Mouse (Mus musculus): ENCODE results near the gene Tmem86a.

The Tmem86a gene

GRCm38 (mm10) chr7:47050366-47050765 lies at the start of gene Tmem86a:
Tmem86a (plus strand) TSS chr7:47050601.
- peak; percentile 100 for DNase-seq

DNA sequence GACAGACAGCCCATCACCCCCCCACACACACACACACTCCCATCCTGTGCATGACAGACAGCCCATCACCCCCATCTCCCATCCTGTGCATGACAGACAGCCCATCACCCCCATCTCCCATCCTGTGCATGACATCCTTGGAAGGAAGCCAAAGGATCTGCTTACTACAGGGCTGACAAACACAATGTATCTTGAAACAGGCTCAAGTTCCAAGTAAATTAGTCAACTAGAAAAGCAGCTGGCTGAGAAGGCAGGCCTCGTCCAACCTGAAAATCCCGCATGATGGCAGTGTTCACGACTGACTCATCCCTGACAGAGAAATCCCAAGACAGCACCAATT lies 49.8 kb upstream of the Tmem86a start:
- peak; percentile 94 for DNase-seq

GRCm38 (mm10) chr7:47001125-47001899 lies 49.1 kb upstream of the Tmem86a start:
- no peak for DNase-seq

- peak; percentile 85 for DNase-seq
Observed at GRCm38 (mm10) chr7:47001900-47002275, 48.5 kb upstream of the Tmem86a start.

DNA sequence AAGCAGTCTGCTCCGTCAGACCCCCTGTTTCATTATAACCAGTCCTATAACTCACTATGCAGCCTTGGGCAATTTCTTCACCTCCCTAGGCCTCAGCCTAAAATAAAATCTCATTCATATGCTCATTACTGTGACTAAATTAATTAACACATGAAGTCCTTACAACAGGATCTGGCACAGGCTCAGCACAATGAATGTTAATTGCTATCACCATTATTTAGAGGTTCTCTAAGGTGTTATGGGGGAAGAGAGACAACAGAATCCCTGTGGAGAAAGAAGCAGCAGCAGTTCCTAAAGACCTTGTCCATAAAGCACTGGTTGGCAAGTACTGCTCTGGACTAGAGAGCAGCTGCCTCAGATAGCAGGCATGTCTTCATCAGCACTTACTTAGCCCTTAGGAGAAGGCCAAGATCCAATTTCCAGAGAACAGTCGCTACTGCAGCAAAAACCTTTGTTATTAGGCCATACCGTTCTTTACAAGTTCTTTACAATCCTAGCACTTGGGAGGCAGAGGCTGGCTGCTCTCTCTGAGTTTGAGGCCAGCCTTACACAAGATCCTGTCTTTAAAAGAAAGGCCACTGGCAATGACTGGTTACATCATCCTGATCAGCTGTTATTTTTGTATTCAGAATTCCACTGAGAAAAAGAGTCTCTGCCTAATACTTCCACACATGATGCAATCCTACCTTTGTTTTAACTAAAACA lies 46.8 kb upstream of the Tmem86a start:
- peak; percentile 83 for DNase-seq

DNA sequence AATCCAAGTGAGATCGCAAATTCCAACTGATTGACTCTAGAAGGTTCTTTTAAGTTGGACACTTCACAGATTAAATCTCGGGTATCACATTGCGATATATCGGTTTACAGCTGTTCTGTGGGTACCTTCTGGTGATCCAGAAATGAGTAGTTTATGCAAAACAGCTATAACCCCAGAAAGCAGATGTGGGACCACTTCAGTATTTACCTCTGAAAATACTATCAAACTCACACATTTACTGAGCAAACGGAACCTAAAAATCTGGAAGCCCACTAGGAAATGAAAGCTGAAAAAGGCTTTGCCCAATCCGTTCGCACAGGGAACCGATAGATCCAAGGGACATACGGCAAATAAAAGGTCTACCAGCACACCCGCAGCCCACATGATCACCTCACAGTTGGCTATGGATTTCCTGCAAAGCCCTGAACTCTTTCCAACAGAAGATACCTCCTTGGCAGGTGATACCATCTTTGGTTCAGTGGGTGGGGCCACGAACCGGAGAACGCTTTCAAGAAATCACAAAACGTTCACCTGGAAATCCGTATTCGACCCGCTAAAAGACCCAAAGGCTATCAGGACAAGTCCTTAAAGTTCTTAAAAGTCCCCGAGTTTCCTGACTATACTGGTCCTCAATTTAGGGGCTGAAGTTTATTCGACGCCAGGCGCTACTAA lies 43.2 kb upstream of the Tmem86a start:
- peak; percentile 91 for DNase-seq

DNA sequence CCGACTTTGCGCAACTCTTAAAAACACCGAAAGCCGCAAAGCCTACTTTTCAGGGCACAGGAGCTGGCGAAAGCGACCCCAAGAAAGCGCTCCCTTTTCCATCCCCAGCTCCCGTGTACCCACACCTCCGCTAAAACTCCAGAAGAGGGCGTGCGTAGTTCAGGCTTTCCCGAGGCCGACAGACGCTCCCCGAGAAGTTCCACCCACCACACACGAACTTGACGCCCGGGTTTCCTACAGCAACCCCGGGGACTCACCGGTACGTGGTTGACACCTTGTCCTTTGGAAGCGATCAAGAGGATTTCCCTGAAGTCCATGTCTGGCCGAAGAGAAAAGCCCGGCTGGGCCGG lies 42.6 kb upstream of the Tmem86a start:
- DNase-seq = no peak

DNA sequence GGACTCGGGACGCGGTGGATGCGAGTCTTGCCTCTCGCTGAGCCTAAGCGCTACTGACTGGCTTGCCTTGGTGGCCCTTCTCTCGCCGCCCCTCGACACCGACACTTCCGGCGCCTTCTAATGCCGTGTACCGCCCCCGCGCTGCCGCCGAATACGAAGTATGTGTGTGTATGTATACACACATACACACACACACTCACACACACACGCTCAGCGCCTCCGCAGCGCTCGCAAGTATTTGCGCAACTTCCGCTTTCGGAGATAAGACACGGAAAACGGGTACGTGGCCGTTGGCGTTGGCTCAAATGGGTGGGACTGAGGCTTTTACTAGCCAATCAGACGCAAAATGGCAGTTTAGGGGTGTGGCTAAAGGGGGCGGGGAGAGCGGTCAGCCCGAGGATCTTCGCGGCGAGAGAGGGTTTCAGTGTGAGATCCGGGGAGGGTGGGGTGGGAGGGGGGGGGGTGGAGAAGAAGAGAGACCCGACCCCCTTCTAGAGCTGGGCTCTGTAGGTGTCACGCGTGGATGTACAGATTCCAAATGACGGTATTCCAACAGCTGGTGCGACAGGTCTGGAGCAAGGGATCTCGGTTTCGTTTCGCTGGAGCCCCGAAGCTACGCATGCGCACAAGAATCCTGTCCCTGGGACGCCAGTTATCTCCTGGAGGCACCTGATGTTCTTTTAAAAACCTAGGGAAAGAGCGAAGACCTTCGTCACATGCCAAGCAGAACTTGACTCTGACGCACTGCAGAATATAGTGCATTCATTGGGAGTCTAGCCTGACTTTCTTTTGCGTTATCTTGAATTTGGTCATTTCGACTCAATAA lies 42.0 kb upstream of the Tmem86a start, which contains the start of gene Spty2d1:
TSS of gene Spty2d1 (minus strand) at position 244 of the 826 bp plus-strand sequence.
- DNase-seq = peak; percentile 100

GRCm38 (mm10) chr7:47013131-47013767 lies 37.2 kb upstream of the Tmem86a start:
- peak; percentile 70 for DNase-seq

GRCm38 (mm10) chr7:47014564-47015389 lies 35.6 kb upstream of the Tmem86a start:
- DNase-seq = peak; percentile 96

DNA sequence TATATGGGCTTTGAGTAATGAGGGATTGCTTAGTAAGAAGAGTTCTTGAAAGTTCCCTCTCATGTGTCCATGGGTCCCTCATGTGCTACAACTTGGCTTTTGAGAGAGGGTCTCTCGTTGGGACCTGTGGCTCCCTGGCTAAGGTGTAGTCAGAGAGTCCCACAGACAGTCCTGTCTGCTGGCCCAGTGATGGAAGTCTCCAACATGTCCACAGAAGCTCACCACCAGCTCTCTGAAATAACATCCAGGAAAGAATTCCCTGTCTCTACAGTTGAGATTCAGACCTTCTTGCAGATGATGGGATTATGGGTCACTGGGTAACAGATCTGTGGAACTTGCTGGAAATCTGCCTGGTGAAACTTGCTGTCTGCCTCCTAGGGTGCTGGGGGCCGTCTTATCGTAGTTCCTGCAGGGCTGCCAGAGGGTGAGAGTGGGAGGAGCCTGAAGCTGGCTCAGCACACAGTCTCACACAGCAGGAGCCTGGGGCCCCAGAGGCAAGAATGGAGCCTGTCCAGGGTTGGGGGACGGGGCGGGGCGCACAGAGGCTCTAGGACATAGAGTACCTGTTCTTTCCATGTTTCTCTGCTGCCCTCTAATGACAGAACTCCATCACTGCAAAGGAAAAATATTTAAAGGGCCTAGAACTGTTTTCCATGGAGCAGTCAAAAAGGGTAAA lies 34.9 kb upstream of the Tmem86a start:
- peak; percentile 99 for DNase-seq

- DNase-seq = peak; percentile 64
Observed at GRCm38 (mm10) chr7:47016602-47017001, 33.8 kb upstream of the Tmem86a start.

GRCm38 (mm10) chr7:47017146-47017545 lies 33.3 kb upstream of the Tmem86a start:
- DNase-seq = peak; percentile 74

DNA sequence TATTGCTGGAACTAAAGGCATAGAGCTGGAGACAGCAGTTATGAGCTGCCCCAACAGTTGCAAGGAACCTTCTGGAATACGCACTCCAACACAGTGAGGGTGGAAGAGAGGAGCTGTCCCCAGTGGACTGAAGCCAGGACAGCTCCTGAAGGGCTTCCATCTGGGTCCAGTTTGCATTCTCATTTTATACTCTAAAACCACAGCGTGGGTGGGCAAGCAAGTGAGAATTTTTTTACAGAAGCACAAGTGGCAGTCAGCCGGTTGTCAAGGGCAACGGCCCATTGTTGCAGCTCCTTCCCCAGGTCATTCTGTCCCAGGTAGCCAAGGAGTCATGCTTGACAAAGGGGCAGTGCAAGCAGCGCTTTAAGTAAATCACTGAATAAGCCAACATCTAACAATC lies 30.8 kb upstream of the Tmem86a start:
- DNase-seq = peak; percentile 87

DNA sequence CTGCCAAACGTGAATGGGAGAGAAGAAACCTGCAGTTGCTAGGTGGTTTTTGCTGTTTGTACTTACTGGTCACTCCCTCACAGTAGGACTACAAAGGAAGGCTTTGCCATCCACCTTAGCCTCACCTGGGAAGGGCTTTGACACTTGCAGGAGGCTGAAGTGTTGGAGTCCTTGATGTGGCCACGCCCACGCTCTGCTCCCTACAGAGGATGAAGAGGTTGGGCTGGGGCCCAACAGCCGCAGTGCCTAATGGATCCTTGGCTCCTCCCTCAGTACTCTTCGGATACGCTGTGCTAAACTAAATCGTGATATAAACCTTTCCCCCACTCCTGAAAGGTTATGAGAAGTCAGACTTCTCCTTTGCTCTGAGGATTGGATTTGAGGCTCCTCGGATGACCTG lies 29.4 kb upstream of the Tmem86a start:
- DNase-seq = peak; percentile 80

DNA sequence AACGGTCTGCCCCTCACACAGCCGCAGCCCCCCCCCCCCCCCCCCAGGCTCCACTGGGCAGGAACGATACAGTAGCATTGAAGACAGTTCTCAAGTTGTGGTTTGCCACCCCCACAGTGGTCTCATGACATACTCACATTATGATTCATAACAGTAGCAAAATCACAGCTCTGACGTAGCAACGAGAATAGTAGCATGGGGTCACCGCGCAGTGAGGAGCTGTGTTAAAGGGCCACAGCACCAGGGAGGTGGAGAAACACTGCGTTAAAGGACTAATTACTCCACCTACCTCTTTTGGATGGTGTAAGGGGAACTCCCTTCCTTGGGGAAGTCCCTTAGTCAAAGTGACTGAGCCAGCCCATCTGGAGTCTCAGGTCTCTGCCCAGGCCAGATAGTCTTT lies 27.9 kb upstream of the Tmem86a start:
- peak; percentile 92 for DNase-seq

- DNase-seq = peak; percentile 95
Observed at GRCm38 (mm10) chr7:47023530-47023929, 26.9 kb upstream of the Tmem86a start.

DNA sequence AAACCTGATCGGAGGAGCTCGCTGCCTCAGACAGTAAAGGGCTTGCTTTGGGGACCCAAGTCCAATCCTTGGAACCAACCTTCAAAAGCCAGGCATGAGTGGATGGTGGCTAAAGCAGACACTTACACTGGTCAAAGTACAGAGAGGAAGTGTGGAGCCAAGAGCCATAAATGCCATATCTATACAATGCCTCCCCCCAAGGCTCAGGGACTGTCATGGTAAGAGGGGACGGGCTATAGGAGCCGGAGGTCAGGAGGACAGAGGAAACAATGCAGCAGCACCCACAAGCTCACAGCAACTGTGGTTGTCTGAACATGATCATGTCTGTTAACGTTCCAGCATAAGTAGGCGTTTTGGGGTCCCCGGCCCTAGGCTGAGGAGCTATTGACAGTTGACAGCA lies 25.9 kb upstream of the Tmem86a start:
- DNase-seq = peak; percentile 74

GRCm38 (mm10) chr7:47025429-47025828 lies 25.0 kb upstream of the Tmem86a start:
- peak; percentile 89 for DNase-seq

GRCm38 (mm10) chr7:47026899-47027298 lies 23.5 kb upstream of the Tmem86a start:
- DNase-seq = peak; percentile 58

DNA sequence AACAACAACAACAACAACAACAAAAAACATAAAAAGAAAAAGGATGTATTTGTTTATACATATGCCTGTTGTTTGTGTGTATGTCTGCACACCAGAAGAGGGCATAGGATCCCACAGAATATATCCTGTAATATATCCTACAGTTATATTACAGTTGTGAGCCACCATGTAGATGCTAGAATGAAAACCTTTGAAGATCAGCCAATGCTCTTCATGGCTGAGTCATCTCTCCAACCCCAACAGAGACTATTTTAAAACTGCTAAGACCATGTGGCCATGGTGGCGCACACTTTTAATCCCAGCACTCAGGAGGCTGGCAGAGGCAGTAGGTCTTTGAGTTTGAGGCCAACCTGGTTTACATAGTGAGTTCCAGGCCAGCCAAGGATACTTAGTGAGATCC lies 22.9 kb upstream of the Tmem86a start:
- peak; percentile 66 for DNase-seq
